Mouse (Mus musculus): Measurements from ENCODE around the gene Caln1.

DNA sequence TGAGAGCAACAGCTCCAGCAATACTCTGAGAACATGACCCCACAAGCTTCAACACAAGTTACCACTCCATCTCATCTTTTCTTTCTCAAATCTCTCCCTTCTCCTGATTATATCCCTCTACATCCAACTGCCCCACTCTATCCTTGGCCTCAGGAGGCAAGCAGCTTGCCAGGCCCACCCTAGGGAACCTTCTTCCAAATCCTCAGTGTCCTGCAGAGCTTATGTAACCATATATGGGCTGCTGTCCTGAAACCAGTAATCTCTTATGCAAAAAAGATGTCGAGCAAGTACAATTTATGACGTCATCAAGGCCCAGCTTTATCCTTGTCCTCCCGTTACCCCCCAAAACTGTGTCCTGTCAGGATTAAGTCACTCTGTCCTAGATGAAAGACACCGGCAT lies 333.1 kb downstream of the Caln1 start:
- TF ChIP-seq EP300 (IDR thresholded peaks at IDR 0.05; ENCODE audit: low read depth) (no peak), CTCF (IDR thresholded peaks at IDR 0.05; ENCODE audit: low read depth) (no peak)
